Mouse (Mus musculus) right cerebral cortex, postnatal 36 days (tissue): ENCODE results near the gene Clec10a.
A peak's percentile ranks its signal among the peaks of the same experiment; 100 is the strongest.
"Not testable (repeated sequence)": the region's sequence is repeated elsewhere in the genome, so short reads cannot be mapped to it uniquely, and the experiment has no call there.

ENCODE experiments used
- DNase-seq, 2 experiments: peaks; one replicate each; pipeline ENCODE4 v3.0.0; 2022; ENCODE audit warnings: low spot score in 2 of 2, mixed read lengths in 1 of 2

The Clec10a gene

GRCm38 (mm10) chr11:70155897-70156296 lies at the start of gene Clec10a:
Gene Clec10a, plus strand, starts transcription at chr11:70156197.
- DNase-seq, result not testable (repeated sequence)

GRCm38 (mm10) chr11:70107085-70107484 lies 48.9 kb upstream of the Clec10a start:
- no peak for DNase-seq

- DNase-seq, result peak in 1 of 2 experiments; percentile 4
Measured at GRCm38 (mm10) chr11:70110146-70110545, 45.9 kb upstream of the Clec10a start.

- DNase-seq, result no peak
Measured at GRCm38 (mm10) chr11:70114562-70114961, 41.4 kb upstream of the Clec10a start.

GRCm38 (mm10) chr11:70115901-70116300 lies 40.1 kb upstream of the Clec10a start:
- DNase-seq, result no peak

GRCm38 (mm10) chr11:70129926-70130379 lies 26.0 kb upstream of the Clec10a start, which contains the start of gene Mgl2:
Gene Mgl2, plus strand, starts transcription at chr11:70130329.
- no peak for DNase-seq

GRCm38 (mm10) chr11:70135001-70135400 lies 21.0 kb upstream of the Clec10a start:
- not testable (repeated sequence) for DNase-seq

GRCm38 (mm10) chr11:70135925-70136324 lies 20.1 kb upstream of the Clec10a start:
- DNase-seq, result not testable (repeated sequence)

GRCm38 (mm10) chr11:70139171-70139570 lies 16.8 kb upstream of the Clec10a start:
- no peak for DNase-seq

- DNase-seq, result no peak
Measured at GRCm38 (mm10) chr11:70151072-70151471, 4.9 kb upstream of the Clec10a start.

- no peak for DNase-seq
Measured at GRCm38 (mm10) chr11:70162336-70162735, 6.3 kb downstream of the Clec10a start.

- no peak for DNase-seq
Measured at GRCm38 (mm10) chr11:70165972-70166921, 10.2 kb downstream of the Clec10a start.

- no peak for DNase-seq
Measured at GRCm38 (mm10) chr11:70168136-70168535, 12.1 kb downstream of the Clec10a start.

GRCm38 (mm10) chr11:70169471-70169870 lies 13.5 kb downstream of the Clec10a start:
- peak in 1 of 2 experiments; percentile 10 for DNase-seq

- DNase-seq, result no peak
Measured at GRCm38 (mm10) chr11:70170291-70170690, 14.3 kb downstream of the Clec10a start.

GRCm38 (mm10) chr11:70171181-70171580 lies 15.2 kb downstream of the Clec10a start:
- DNase-seq, result no peak

GRCm38 (mm10) chr11:70171847-70172246 lies 15.8 kb downstream of the Clec10a start:
- no peak for DNase-seq

GRCm38 (mm10) chr11:70172298-70172697 lies 16.3 kb downstream of the Clec10a start:
- DNase-seq, result no peak

GRCm38 (mm10) chr11:70174491-70174890 lies 18.5 kb downstream of the Clec10a start:
- DNase-seq, result no peak

- DNase-seq, result no peak
Measured at GRCm38 (mm10) chr11:70177647-70178046, 21.6 kb downstream of the Clec10a start.

- DNase-seq, result no peak
Measured at GRCm38 (mm10) chr11:70178311-70178710, 22.3 kb downstream of the Clec10a start.

- DNase-seq, result no peak
Measured at GRCm38 (mm10) chr11:70178756-70179155, 22.8 kb downstream of the Clec10a start.

GRCm38 (mm10) chr11:70179401-70179800 lies 23.4 kb downstream of the Clec10a start:
- DNase-seq, result no peak
